Mouse (Mus musculus): Measurements from ENCODE around the gene Kcnmb2. TPM values are rescaled to one million over a fixed set of nuclear protein-coding genes. Genes with fewer than 3 reads are reported as not detected.

Kcnmb2 gene
- polyA plus RNA-seq (2014; fragmentation: Nextera tagmentation; extraction: Ambion mirVana): 0.36 and 0.61 TPM in 2 replicates

GRCm38 (mm10) chr3:31902504-31903330, at the start of gene Kcnmb2:
Gene Kcnmb2, plus strand, starts transcription at chr3:31902507.
- peak within 1 kb of the TSS; percentile 65 for H3K4me2 ChIP-seq (ENCODE audit: low read length)
- H3K4me3 ChIP-seq (ENCODE audit: control insufficient read depth in 1 of 2, insufficient read depth in 1 of 2, low read depth in 1 of 2, low read length in 2 of 2): peak within 1 kb of the TSS; percentile 18 to 31
- H3K36me3 ChIP-seq (ENCODE audit: control insufficient read depth, insufficient read depth, low read length): no peaks in the 10 kb centered on the region
- WGBS: 2% methylated on average over 22 of the region's 22 CpGs
- H3K27ac ChIP-seq (replicated peaks in 1 of 2; ENCODE audit: control insufficient read depth in 1 of 2, insufficient read depth in 1 of 2, low read depth in 2 of 2, low read length in 2 of 2): no peak within 1 kb of the TSS
- ATAC-seq (ENCODE audit: insufficient number of reproducible peaks, insufficient read depth, low FRiP score, low read depth): no peak
- H3K4me1 ChIP-seq (ENCODE audit: control insufficient read depth in 2 of 2, insufficient read depth in 2 of 2, low read length in 2 of 2): peaks cover 8 to 9% of the 10 kb centered on the region in 2 experiments
- peak within 1 kb of the TSS; percentile 17; the same call in 1 of the 2 replicates for H3K9ac ChIP-seq (ENCODE audit: low read length)
- H3K9me3 ChIP-seq (ENCODE audit: control insufficient read depth, low read length): no peaks in the 10 kb centered on the region
- no peaks in the 10 kb centered on the region for H3K27me3 ChIP-seq (ENCODE audit: control insufficient read depth, insufficient read depth, low read length)

GRCm38 (mm10) chr3:31863522-31863921, 38.8 kb upstream of the Kcnmb2 start:
- no peaks in the 10 kb centered on the region for H3K9me3 ChIP-seq (ENCODE audit: control insufficient read depth, low read length)
- H3K4me3 ChIP-seq (ENCODE audit: control insufficient read depth in 1 of 2, insufficient read depth in 1 of 2, low read depth in 1 of 2, low read length in 2 of 2): no peak overlapping the region
- no peaks in the 10 kb centered on the region for H3K36me3 ChIP-seq (ENCODE audit: control insufficient read depth, insufficient read depth, low read length)
- no peak overlapping the region for H3K27ac ChIP-seq (replicated peaks in 1 of 2; ENCODE audit: control insufficient read depth in 1 of 2, insufficient read depth in 1 of 2, low read depth in 2 of 2, low read length in 2 of 2)
- no peaks in the 10 kb centered on the region for H3K4me1 ChIP-seq (ENCODE audit: control insufficient read depth in 2 of 2, insufficient read depth in 2 of 2, low read length in 2 of 2)
- no peak overlapping the region for H3K4me2 ChIP-seq (ENCODE audit: low read length)
- WGBS: 83% methylated on average over 5 of the region's 5 CpGs
- no peak for ATAC-seq (ENCODE audit: insufficient number of reproducible peaks, insufficient read depth, low FRiP score, low read depth)
- no peaks in the 10 kb centered on the region for H3K27me3 ChIP-seq (ENCODE audit: control insufficient read depth, insufficient read depth, low read length)
- no peak overlapping the region for H3K9ac ChIP-seq (ENCODE audit: low read length)

GRCm38 (mm10) chr3:31864070-31864469, 38.2 kb upstream of the Kcnmb2 start:
- ATAC-seq (ENCODE audit: insufficient number of reproducible peaks, insufficient read depth, low FRiP score, low read depth): no peak
- H3K9ac ChIP-seq (ENCODE audit: low read length): no peak overlapping the region
- no peaks in the 10 kb centered on the region for H3K9me3 ChIP-seq (ENCODE audit: control insufficient read depth, low read length)
- no peak overlapping the region for H3K4me2 ChIP-seq (ENCODE audit: low read length)
- H3K36me3 ChIP-seq (ENCODE audit: control insufficient read depth, insufficient read depth, low read length): no peaks in the 10 kb centered on the region
- H3K4me3 ChIP-seq (ENCODE audit: control insufficient read depth in 1 of 2, insufficient read depth in 1 of 2, low read depth in 1 of 2, low read length in 2 of 2): no peak overlapping the region
- 67% methylated on average over 3 of the region's 3 CpGs for WGBS
- no peaks in the 10 kb centered on the region for H3K27me3 ChIP-seq (ENCODE audit: control insufficient read depth, insufficient read depth, low read length)
- H3K4me1 ChIP-seq (ENCODE audit: control insufficient read depth in 2 of 2, insufficient read depth in 2 of 2, low read length in 2 of 2): no peaks in the 10 kb centered on the region
- H3K27ac ChIP-seq (replicated peaks in 1 of 2; ENCODE audit: control insufficient read depth in 1 of 2, insufficient read depth in 1 of 2, low read depth in 2 of 2, low read length in 2 of 2): no peak overlapping the region

- Histone ChIP-seq H3K4me3 (ENCODE audit: control insufficient read depth in 1 of 2, insufficient read depth in 1 of 2, low read depth in 1 of 2, low read length in 2 of 2) (no peak overlapping the region), H3K9me3 (ENCODE audit: control insufficient read depth, low read length) (no peaks in the 10 kb centered on the region), H3K36me3 (ENCODE audit: control insufficient read depth, insufficient read depth, low read length) (no peaks in the 10 kb centered on the region), H3K4me1 (ENCODE audit: control insufficient read depth in 2 of 2, insufficient read depth in 2 of 2, low read length in 2 of 2) (no peaks in the 10 kb centered on the region), H3K9ac (ENCODE audit: low read length) (no peak overlapping the region), H3K4me2 (ENCODE audit: low read length) (no peak overlapping the region), H3K27ac (replicated peaks in 1 of 2; ENCODE audit: control insufficient read depth in 1 of 2, insufficient read depth in 1 of 2, low read depth in 2 of 2, low read length in 2 of 2) (no peak overlapping the region), H3K27me3 (ENCODE audit: control insufficient read depth, insufficient read depth, low read length) (no peaks in the 10 kb centered on the region)
- ATAC-seq (ENCODE audit: insufficient number of reproducible peaks, insufficient read depth, low FRiP score, low read depth): no peak
- WGBS: 74% methylated on average over 3 of the region's 3 CpGs
Measured at GRCm38 (mm10) chr3:31871461-31871860, 30.8 kb upstream of the Kcnmb2 start.

- Histone ChIP-seq H3K4me2 (ENCODE audit: low read length) (no peak overlapping the region), H3K27ac (replicated peaks in 1 of 2; ENCODE audit: control insufficient read depth in 1 of 2, insufficient read depth in 1 of 2, low read depth in 2 of 2, low read length in 2 of 2) (no peak overlapping the region), H3K9ac (ENCODE audit: low read length) (no peak overlapping the region), H3K4me1 (ENCODE audit: control insufficient read depth in 2 of 2, insufficient read depth in 2 of 2, low read length in 2 of 2) (no peaks in the 10 kb centered on the region), H3K9me3 (ENCODE audit: control insufficient read depth, low read length) (0 out of 2 replicates have a peak, but pooled peaks cover 4% of the 10 kb centered on the region), H3K4me3 (ENCODE audit: control insufficient read depth in 1 of 2, insufficient read depth in 1 of 2, low read depth in 1 of 2, low read length in 2 of 2) (no peak overlapping the region), H3K27me3 (ENCODE audit: control insufficient read depth, insufficient read depth, low read length) (no peaks in the 10 kb centered on the region), H3K36me3 (ENCODE audit: control insufficient read depth, insufficient read depth, low read length) (no peaks in the 10 kb centered on the region)
- WGBS: 80% methylated on average over 12 of the region's 12 CpGs
- no peak for ATAC-seq (ENCODE audit: insufficient number of reproducible peaks, insufficient read depth, low FRiP score, low read depth)
Measured at GRCm38 (mm10) chr3:31882621-31883131, 19.6 kb upstream of the Kcnmb2 start.

- Histone ChIP-seq H3K4me2 (ENCODE audit: low read length) (no peak overlapping the region), H3K9me3 (ENCODE audit: control insufficient read depth, low read length) (no peaks in the 10 kb centered on the region), H3K27me3 (ENCODE audit: control insufficient read depth, insufficient read depth, low read length) (no peaks in the 10 kb centered on the region), H3K4me3 (ENCODE audit: control insufficient read depth in 1 of 2, insufficient read depth in 1 of 2, low read depth in 1 of 2, low read length in 2 of 2) (no peak overlapping the region), H3K9ac (ENCODE audit: low read length) (no peak overlapping the region), H3K27ac (replicated peaks in 1 of 2; ENCODE audit: control insufficient read depth in 1 of 2, insufficient read depth in 1 of 2, low read depth in 2 of 2, low read length in 2 of 2) (no peak overlapping the region), H3K4me1 (ENCODE audit: control insufficient read depth in 2 of 2, insufficient read depth in 2 of 2, low read length in 2 of 2) (no peaks in the 10 kb centered on the region), H3K36me3 (ENCODE audit: control insufficient read depth, insufficient read depth, low read length) (no peaks in the 10 kb centered on the region)
- 56% methylated on average over 2 of the region's 2 CpGs for WGBS
- ATAC-seq (ENCODE audit: insufficient number of reproducible peaks, insufficient read depth, low FRiP score, low read depth): no peak
Measured at GRCm38 (mm10) chr3:31892653-31893052, 9.7 kb upstream of the Kcnmb2 start.

DNA sequence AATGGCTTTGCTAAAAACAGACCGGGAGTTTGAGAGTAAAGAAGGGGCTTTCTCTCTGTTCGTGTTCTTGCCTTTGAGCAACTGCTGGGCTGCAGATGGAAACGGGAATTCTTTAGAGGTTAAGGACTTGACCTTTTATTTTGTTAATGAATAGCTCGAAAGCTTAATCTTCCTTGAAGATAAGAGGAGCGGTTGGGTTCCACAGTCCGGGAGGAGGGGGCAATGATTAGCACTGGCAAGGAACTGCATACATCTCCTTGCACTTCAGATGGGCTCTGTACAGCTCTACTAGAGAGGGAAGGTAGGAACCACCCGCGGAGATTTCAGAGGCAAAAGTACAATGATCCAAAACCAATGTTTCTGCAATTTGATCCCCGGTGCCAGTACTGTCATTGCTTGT, 1.2 kb downstream of the Kcnmb2 start:
- no peaks in the 10 kb centered on the region for H3K9me3 ChIP-seq (ENCODE audit: control insufficient read depth, low read length)
- H3K4me1 ChIP-seq (ENCODE audit: control insufficient read depth in 2 of 2, insufficient read depth in 2 of 2, low read length in 2 of 2): peaks cover 8 to 9% of the 10 kb centered on the region in 2 experiments
- H3K4me3 ChIP-seq (ENCODE audit: control insufficient read depth in 1 of 2, insufficient read depth in 1 of 2, low read depth in 1 of 2, low read length in 2 of 2): peak overlapping the region in 1 of 2 experiments; percentile 31; a peak in 1 of 4 replicates
- 4% methylated on average over 9 of the region's 9 CpGs for WGBS
- no peak for ATAC-seq (ENCODE audit: insufficient number of reproducible peaks, insufficient read depth, low FRiP score, low read depth)
- H3K27me3 ChIP-seq (ENCODE audit: control insufficient read depth, insufficient read depth, low read length): no peaks in the 10 kb centered on the region
- no peaks in the 10 kb centered on the region for H3K36me3 ChIP-seq (ENCODE audit: control insufficient read depth, insufficient read depth, low read length)
- H3K4me2 ChIP-seq (ENCODE audit: low read length): peak overlapping the region; percentile 65
- no peak overlapping the region for H3K9ac ChIP-seq (ENCODE audit: low read length)
- H3K27ac ChIP-seq (replicated peaks in 1 of 2; ENCODE audit: control insufficient read depth in 1 of 2, insufficient read depth in 1 of 2, low read depth in 2 of 2, low read length in 2 of 2): no peak overlapping the region
